Mouse (Mus musculus): ENCODE results near the gene Prkg1. TPM values are rescaled to one million over a fixed set of nuclear protein-coding genes. Genes with fewer than 3 reads are reported as not detected.

Prkg1 gene
- polyA plus RNA-seq (2014; fragmentation: Nextera tagmentation; extraction: Ambion mirVana): 1.9 and 2.2 TPM in 2 replicates

DNA sequence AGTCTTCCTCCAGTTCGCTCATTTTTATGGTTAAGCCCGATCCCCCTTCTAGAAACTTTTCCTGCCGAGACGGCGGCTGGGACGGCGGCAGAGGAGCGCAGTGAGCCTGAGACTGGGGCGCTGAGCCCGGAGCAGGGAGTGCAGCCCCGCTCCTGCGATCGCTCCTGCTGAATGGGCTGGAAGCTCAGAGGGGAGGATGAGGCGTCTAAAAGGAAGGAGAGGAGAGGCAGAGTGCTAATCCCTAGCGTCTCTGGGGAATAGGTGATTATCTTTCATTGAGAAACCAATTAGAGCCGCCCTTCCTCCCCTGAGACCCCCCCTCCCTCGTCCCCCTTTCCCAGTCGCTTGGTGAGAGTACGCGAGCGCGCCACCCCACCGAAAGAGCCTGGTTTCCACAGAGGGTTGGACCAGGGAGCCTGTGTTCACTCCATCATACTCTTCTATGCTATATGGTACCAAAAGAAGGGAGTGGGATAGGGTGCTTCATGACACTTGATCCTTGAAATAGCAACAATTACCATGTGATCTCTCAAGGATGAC lies at the start of gene Prkg1:
TSS of gene Prkg1 (minus strand) at position 233 of the 540 bp plus-strand sequence.
- peaks cover 8% of the 10 kb centered on the region; the same call in 1 of the 2 replicates for H3K27me3 ChIP-seq (replicated peaks; ENCODE audit: control insufficient read depth, insufficient read depth, low read length)
- WGBS: under 1% methylated on average over 23 of the region's 23 CpGs
- H3K36me3 ChIP-seq (ENCODE audit: control insufficient read depth, insufficient read depth, low read length): no peaks in the 10 kb centered on the region
- ATAC-seq (replicated peaks; ENCODE audit: low FRiP score) (peak; percentile 53; the same call in 1 of the 2 replicates), DNase-seq (ENCODE audit: low spot score) (peak; percentile 39)
- peak within 1 kb of the TSS; percentile 87 for H3K4me2 ChIP-seq
- peak within 1 kb of the TSS; percentile 65 for H3K4me3 ChIP-seq (ENCODE audit: low read depth, low read length)
- H3K9me3 ChIP-seq (ENCODE audit: control insufficient read depth, low read length): no peaks in the 10 kb centered on the region
- peaks cover 20% of the 10 kb centered on the region for H3K4me1 ChIP-seq (replicated peaks; ENCODE audit: control insufficient read depth, insufficient read depth, low read length)
- H3K27ac ChIP-seq (ENCODE audit: low read depth, low read length): peak within 1 kb of the TSS; percentile 4; the same call in 1 of the 2 replicates
- H3K9ac ChIP-seq (ENCODE audit: low read depth, low read length): peak within 1 kb of the TSS; percentile 64

DNA sequence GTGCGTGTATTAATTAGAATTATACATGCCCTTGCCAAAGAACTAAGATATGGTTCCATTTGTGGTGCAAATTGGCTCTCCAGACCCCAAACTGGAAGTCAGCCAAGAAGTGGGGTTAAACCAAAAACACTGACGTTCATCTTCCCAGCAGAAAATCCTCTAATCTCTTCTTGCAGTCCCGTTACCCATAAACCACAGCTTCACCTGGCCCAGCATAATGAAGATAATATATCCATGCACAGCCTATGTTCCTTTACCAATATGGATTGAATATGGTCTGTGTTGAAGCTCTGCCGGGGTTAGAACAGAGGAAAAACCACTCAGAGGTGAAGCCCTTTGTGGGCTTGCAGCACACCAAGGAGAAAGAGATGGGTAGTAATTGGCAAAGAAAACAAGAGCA lies 48.3 kb upstream of the Prkg1 start:
- no peaks in the 10 kb centered on the region for H3K9me3 ChIP-seq (ENCODE audit: control insufficient read depth, low read length)
- H3K4me1 ChIP-seq (replicated peaks; ENCODE audit: control insufficient read depth, insufficient read depth, low read length): no peaks in the 10 kb centered on the region
- DNase-seq (ENCODE audit: low spot score): no peak
- H3K36me3 ChIP-seq (ENCODE audit: control insufficient read depth, insufficient read depth, low read length): no peaks in the 10 kb centered on the region
- no peak for ATAC-seq (replicated peaks; ENCODE audit: low FRiP score)
- 54% methylated on average over 4 of the region's 4 CpGs for WGBS
- no peaks in the 10 kb centered on the region for H3K27me3 ChIP-seq (replicated peaks; ENCODE audit: control insufficient read depth, insufficient read depth, low read length)
- H3K4me3 ChIP-seq (ENCODE audit: low read depth, low read length): no peak overlapping the region
- H3K4me2 ChIP-seq: no peak overlapping the region
- H3K9ac ChIP-seq (ENCODE audit: low read depth, low read length): no peak overlapping the region
- no peak overlapping the region for H3K27ac ChIP-seq (ENCODE audit: low read depth, low read length)

DNA sequence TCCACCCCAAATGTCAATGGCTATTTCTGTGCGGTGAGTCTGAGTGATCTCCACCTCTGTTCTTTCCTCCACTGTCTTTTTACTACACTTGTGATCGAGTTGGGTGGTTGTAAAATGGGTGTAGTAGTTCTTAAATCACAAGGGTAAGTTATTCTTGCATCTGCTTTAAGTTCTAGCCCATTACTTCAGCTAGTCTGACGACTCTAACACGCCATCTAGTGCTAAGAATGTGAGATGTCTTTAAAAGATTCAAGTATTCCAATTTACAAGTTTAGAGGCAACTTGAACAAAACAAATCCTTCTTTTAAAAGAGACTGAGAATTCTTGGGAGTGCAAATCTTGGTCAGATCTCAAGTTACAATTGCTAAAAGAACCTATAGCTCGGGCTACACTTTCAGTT lies 46.5 kb upstream of the Prkg1 start:
- Histone ChIP-seq H3K4me3 (ENCODE audit: low read depth, low read length) (no peak overlapping the region), H3K4me2 (no peak overlapping the region), H3K27me3 (replicated peaks; ENCODE audit: control insufficient read depth, insufficient read depth, low read length) (no peaks in the 10 kb centered on the region), H3K4me1 (replicated peaks; ENCODE audit: control insufficient read depth, insufficient read depth, low read length) (no peaks in the 10 kb centered on the region), H3K36me3 (ENCODE audit: control insufficient read depth, insufficient read depth, low read length) (no peaks in the 10 kb centered on the region), H3K9me3 (ENCODE audit: control insufficient read depth, low read length) (no peaks in the 10 kb centered on the region), H3K27ac (ENCODE audit: low read depth, low read length) (no peak overlapping the region), H3K9ac (ENCODE audit: low read depth, low read length) (no peak overlapping the region)
- ATAC-seq (replicated peaks; ENCODE audit: low FRiP score) (no peak), DNase-seq (ENCODE audit: low spot score) (no peak)
- WGBS: 27% methylated on average over 5 of the region's 5 CpGs

DNA sequence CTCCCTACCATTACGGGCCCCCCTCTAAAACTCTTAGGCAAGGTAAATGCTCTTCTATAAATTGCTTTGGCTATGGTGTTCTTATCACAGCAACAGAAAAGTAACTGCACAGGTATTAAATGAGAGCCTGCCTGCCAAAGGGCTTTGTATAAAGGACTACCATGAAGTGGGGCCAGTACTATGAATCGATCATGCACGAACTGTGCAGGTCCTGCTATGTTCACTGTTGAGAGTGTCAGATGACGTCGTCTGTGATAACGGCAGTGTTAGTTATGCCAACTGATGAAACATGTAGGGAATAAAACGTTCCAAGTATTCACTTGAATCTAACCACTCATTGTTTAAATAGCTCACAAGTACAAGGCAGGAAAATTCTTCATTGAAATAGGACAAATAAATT lies 40.6 kb upstream of the Prkg1 start:
- Histone ChIP-seq H3K9me3 (ENCODE audit: control insufficient read depth, low read length) (no peaks in the 10 kb centered on the region), H3K27me3 (replicated peaks; ENCODE audit: control insufficient read depth, insufficient read depth, low read length) (no peaks in the 10 kb centered on the region), H3K27ac (ENCODE audit: low read depth, low read length) (no peak overlapping the region), H3K4me3 (ENCODE audit: low read depth, low read length) (no peak overlapping the region), H3K4me2 (no peak overlapping the region), H3K4me1 (replicated peaks; ENCODE audit: control insufficient read depth, insufficient read depth, low read length) (no peaks in the 10 kb centered on the region), H3K9ac (ENCODE audit: low read depth, low read length) (no peak overlapping the region), H3K36me3 (ENCODE audit: control insufficient read depth, insufficient read depth, low read length) (no peaks in the 10 kb centered on the region)
- ATAC-seq (replicated peaks; ENCODE audit: low FRiP score): no peak
- DNase-seq (ENCODE audit: low spot score): no peak
- 77% methylated on average over 7 of the region's 7 CpGs for WGBS

DNA sequence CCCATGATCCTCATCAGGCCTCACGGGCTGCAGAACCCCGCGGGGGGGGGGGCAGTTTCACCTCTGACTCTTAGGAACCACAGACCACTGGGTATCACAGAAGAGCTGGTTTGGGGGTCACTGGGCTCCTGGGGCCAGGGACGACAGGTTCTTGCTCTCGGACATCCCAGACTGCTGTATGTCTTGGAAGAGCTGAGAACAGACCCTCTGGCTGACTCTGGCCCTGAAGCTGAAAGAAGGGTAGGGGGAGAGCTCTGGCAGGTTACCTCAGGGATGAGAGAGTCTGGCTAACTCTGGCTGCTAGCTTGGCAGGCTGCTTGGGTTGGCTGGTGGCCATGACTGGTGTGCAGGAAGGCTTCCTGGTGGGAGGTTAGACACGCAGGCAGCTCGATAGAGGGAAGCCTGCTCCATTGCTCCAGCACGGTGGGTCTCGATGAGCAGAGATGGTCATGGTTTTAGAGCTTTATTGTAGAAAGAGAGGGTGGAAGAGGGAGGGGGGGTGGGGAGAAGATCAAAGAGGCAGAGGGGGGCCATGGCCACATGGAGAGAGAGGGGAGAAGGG lies 30.7 kb upstream of the Prkg1 start:
- Histone ChIP-seq H3K9me3 (ENCODE audit: control insufficient read depth, low read length) (no peaks in the 10 kb centered on the region), H3K27me3 (replicated peaks; ENCODE audit: control insufficient read depth, insufficient read depth, low read length) (no peaks in the 10 kb centered on the region), H3K36me3 (ENCODE audit: control insufficient read depth, insufficient read depth, low read length) (no peaks in the 10 kb centered on the region), H3K4me1 (replicated peaks; ENCODE audit: control insufficient read depth, insufficient read depth, low read length) (no peaks in the 10 kb centered on the region), H3K4me3 (ENCODE audit: low read depth, low read length) (no peak overlapping the region), H3K9ac (ENCODE audit: low read depth, low read length) (no peak overlapping the region), H3K4me2 (no peak overlapping the region), H3K27ac (ENCODE audit: low read depth, low read length) (no peak overlapping the region)
- WGBS: 67% methylated on average over 9 of the region's 9 CpGs
- DNase-seq (ENCODE audit: low spot score): no peak
- no peak for ATAC-seq (replicated peaks; ENCODE audit: low FRiP score)

DNA sequence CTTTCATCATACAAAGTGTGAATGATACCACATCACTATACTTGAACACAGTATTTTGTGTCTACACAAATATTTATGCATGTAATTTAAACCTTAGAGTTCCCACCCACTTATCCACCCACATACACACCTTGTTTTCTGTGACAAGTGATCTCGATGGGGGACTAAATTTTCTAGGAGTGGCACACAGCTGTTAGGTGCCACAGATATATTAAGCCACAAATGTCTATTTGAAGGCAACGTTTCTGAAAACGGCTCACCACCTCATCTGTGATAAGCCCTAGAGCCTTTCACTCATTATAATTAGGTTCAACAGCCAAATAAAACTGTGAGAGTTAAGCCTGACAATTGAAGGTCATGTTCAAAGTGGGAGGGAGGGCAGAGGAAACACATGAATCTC lies 26.9 kb upstream of the Prkg1 start:
- DNase-seq (ENCODE audit: low spot score): no peak
- Histone ChIP-seq H3K4me1 (replicated peaks; ENCODE audit: control insufficient read depth, insufficient read depth, low read length) (no peaks in the 10 kb centered on the region), H3K4me2 (no peak overlapping the region), H3K36me3 (ENCODE audit: control insufficient read depth, insufficient read depth, low read length) (no peaks in the 10 kb centered on the region), H3K4me3 (ENCODE audit: low read depth, low read length) (no peak overlapping the region), H3K27me3 (replicated peaks; ENCODE audit: control insufficient read depth, insufficient read depth, low read length) (no peaks in the 10 kb centered on the region), H3K9me3 (ENCODE audit: control insufficient read depth, low read length) (no peaks in the 10 kb centered on the region), H3K9ac (ENCODE audit: low read depth, low read length) (no peak overlapping the region), H3K27ac (ENCODE audit: low read depth, low read length) (no peak overlapping the region)
- ATAC-seq (replicated peaks; ENCODE audit: low FRiP score): no peak
- WGBS: 48% methylated on average over 3 of the region's 3 CpGs

DNA sequence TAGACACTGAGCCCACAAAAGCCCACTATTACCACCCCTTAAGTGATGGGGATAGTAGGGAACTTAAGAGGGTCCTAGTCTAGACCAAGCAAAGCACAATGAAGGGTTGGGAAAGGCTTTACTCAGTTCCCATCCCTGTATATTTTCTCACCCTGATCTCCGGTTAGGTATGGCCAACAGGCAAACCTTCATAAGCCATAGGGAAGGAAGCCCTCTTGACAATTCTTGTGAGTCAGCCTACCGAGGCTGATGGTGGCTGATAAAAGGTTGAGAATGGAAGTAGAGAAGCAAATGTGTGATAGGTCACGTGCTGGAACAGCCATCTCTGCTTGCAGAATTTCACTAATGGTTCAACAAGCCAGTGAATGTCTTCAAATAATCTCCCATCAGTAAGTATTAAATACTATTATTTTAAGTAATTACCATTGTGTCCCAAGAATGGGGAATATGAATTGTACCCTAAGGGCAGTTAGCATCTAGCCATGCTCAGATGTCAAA lies 16.7 kb upstream of the Prkg1 start:
- Histone ChIP-seq H3K36me3 (ENCODE audit: control insufficient read depth, insufficient read depth, low read length) (no peaks in the 10 kb centered on the region), H3K27ac (ENCODE audit: low read depth, low read length) (peak overlapping the region; percentile 8), H3K9me3 (ENCODE audit: control insufficient read depth, low read length) (no peaks in the 10 kb centered on the region), H3K4me1 (replicated peaks; ENCODE audit: control insufficient read depth, insufficient read depth, low read length) (peaks cover 29% of the 10 kb centered on the region), H3K27me3 (replicated peaks; ENCODE audit: control insufficient read depth, insufficient read depth, low read length) (no peaks in the 10 kb centered on the region), H3K4me3 (ENCODE audit: low read depth, low read length) (no peak overlapping the region), H3K4me2 (peak overlapping the region; percentile 4; the same call in 1 of the 2 replicates), H3K9ac (ENCODE audit: low read depth, low read length) (no peak overlapping the region)
- 44% methylated on average over 3 of the region's 3 CpGs for WGBS
- DNase-seq (ENCODE audit: low spot score) (no peak), ATAC-seq (replicated peaks; ENCODE audit: low FRiP score) (no peak)

DNA sequence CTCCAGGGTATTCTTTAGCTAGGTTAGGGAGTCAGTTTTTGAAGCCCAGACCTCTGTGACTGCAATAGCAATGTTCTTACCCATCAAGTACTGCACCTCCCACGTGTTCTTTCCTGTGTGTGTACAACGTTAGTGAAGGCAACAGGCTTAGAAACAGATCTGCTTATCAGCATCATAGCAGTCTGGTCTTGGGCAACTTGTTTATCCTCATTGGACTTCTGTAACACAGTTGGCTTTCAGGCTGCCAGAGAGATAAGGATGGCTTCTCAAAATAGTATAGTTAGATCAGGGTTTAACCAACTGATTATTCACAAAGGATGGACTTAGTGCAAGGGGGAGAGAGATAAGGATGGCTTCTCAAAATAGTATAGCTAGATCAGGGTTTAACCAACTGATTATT lies 16.2 kb upstream of the Prkg1 start:
- H3K9me3 ChIP-seq (ENCODE audit: control insufficient read depth, low read length): no peaks in the 10 kb centered on the region
- peaks cover 29% of the 10 kb centered on the region for H3K4me1 ChIP-seq (replicated peaks; ENCODE audit: control insufficient read depth, insufficient read depth, low read length)
- peak overlapping the region; percentile 4; the same call in 1 of the 2 replicates for H3K4me2 ChIP-seq
- ATAC-seq (replicated peaks; ENCODE audit: low FRiP score): peak; percentile 97
- peak overlapping the region; percentile 62 for H3K27ac ChIP-seq (ENCODE audit: low read depth, low read length)
- 13% methylated on average over 2 of the region's 2 CpGs for WGBS
- no peak overlapping the region for H3K4me3 ChIP-seq (ENCODE audit: low read depth, low read length)
- no peaks in the 10 kb centered on the region for H3K36me3 ChIP-seq (ENCODE audit: control insufficient read depth, insufficient read depth, low read length)
- H3K27me3 ChIP-seq (replicated peaks; ENCODE audit: control insufficient read depth, insufficient read depth, low read length): no peaks in the 10 kb centered on the region
- DNase-seq (ENCODE audit: low spot score): no peak
- H3K9ac ChIP-seq (ENCODE audit: low read depth, low read length): no peak overlapping the region

DNA sequence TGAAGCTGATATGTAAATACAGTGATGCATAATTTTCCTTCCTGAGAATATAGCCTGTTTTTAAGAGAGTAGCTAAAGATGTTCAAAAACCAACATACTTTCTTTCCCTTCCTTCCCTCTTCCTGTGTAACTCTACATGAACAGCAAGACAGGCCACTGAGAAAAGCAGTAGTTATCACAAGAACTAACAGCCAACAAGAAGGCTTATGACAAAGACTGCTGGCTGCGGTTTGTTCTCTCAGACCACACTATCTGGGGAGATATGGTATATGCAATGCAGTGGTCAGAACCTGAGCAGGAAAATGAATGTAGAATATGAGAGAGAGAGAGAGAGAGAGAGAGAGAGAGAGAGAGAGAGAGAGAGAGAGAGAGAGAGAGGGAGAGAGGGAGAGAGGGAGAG lies 15.4 kb upstream of the Prkg1 start:
- 38% methylated on average over 1 of the region's 1 CpGs for WGBS
- Histone ChIP-seq H3K9me3 (ENCODE audit: control insufficient read depth, low read length) (no peaks in the 10 kb centered on the region), H3K4me1 (replicated peaks; ENCODE audit: control insufficient read depth, insufficient read depth, low read length) (peaks cover 29% of the 10 kb centered on the region), H3K9ac (ENCODE audit: low read depth, low read length) (no peak overlapping the region), H3K4me2 (no peak overlapping the region), H3K27me3 (replicated peaks; ENCODE audit: control insufficient read depth, insufficient read depth, low read length) (no peaks in the 10 kb centered on the region), H3K27ac (ENCODE audit: low read depth, low read length) (peak overlapping the region; percentile 62; the same call in 1 of the 2 replicates), H3K4me3 (ENCODE audit: low read depth, low read length) (no peak overlapping the region), H3K36me3 (ENCODE audit: control insufficient read depth, insufficient read depth, low read length) (no peaks in the 10 kb centered on the region)
- DNase-seq (ENCODE audit: low spot score): no peak
- no peak for ATAC-seq (replicated peaks; ENCODE audit: low FRiP score)

Measured in liver, embryonic 11.5 days (tissue).